Mouse (Mus musculus): ENCODE results near the gene Morn3. TPM values are rescaled to one million over a fixed set of nuclear protein-coding genes. Genes with fewer than 3 reads are reported as not detected.

Morn3 gene
- polyA plus RNA-seq, 1 experiment, result 0.23 TPM

DNA sequence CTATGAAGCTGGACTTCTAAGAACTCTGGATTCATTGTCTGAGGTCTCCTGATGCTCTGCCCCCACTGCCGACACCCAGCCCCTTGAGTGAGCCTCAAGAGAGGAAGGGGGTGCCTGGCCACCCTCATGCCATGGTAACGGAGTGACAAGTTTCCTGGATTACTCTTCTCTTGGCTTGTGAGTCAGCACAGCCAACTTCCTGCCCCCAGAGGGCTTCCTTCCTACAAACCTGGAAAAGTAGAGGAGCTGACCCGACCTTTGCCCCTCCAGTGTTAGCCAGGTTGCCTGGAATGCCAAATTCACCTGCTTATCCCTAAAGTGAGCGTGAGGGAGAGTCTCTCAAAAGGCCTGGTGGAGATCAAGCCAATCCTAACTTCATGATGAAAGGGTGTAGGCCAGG, 29.3 kb downstream of the Morn3 start:
- no peak for DNase-seq
- TF ChIP-seq CTCF (IDR thresholded peaks at IDR 0.05; ENCODE audit: borderline replicate concordance, insufficient read depth, low read depth, low read length) (no peak), POLR2A (IDR thresholded peaks at IDR 0.05; ENCODE audit: borderline replicate concordance, insufficient read depth, low read length) (no peak)
- H3K4me1 ChIP-seq (ENCODE audit: control insufficient read depth, insufficient read depth, low read length), result peaks cover 8% of the 10 kb centered on the region; the same call in 1 of the 2 replicates
- no peaks in the 10 kb centered on the region for H3K27me3 ChIP-seq (ENCODE audit: control insufficient read depth, insufficient read depth, low read length)
- WGBS, result 84% methylated on average over 4 of the region's 4 CpGs
- H3K27ac ChIP-seq (ENCODE audit: insufficient read depth, low read length), result no peak overlapping the region
- H3K4me3 ChIP-seq (replicated peaks; ENCODE audit: insufficient read depth, low read depth, low read length), result no peak overlapping the region

DNA sequence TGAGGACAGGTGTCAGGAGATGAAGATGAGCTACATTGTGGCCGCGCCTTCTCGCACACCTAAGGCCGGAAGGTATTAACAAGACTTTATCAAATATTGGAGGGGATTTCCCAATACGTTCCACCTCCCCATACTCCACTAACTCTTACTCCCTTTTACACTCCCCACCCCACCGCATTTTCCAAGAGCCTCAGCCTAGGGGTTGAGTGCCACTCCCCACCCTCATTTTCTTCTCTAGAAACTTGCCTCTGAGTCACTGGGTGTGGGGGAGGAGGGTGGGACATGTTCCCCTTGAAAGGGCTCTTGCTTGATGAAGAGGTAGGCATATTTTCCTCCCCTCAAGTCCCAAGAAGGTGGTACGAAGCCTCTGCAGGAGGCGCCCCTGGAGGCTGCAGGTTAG, 30.9 kb downstream of the Morn3 start:
- 46% methylated on average over 8 of the region's 8 CpGs for WGBS
- Histone ChIP-seq H3K4me3 (replicated peaks; ENCODE audit: insufficient read depth, low read depth, low read length) (peak overlapping the region; percentile 71), H3K27ac (ENCODE audit: insufficient read depth, low read length) (no peak overlapping the region), H3K27me3 (ENCODE audit: control insufficient read depth, insufficient read depth, low read length) (no peaks in the 10 kb centered on the region), H3K4me1 (ENCODE audit: control insufficient read depth, insufficient read depth, low read length) (peaks cover 8% of the 10 kb centered on the region; the same call in 1 of the 2 replicates)
- no peak for DNase-seq
- no peak for TF ChIP-seq CTCF (IDR thresholded peaks at IDR 0.05; ENCODE audit: borderline replicate concordance, insufficient read depth, low read depth, low read length)
- TF ChIP-seq POLR2A (IDR thresholded peaks at IDR 0.05; ENCODE audit: borderline replicate concordance, insufficient read depth, low read length), result no peak

DNA sequence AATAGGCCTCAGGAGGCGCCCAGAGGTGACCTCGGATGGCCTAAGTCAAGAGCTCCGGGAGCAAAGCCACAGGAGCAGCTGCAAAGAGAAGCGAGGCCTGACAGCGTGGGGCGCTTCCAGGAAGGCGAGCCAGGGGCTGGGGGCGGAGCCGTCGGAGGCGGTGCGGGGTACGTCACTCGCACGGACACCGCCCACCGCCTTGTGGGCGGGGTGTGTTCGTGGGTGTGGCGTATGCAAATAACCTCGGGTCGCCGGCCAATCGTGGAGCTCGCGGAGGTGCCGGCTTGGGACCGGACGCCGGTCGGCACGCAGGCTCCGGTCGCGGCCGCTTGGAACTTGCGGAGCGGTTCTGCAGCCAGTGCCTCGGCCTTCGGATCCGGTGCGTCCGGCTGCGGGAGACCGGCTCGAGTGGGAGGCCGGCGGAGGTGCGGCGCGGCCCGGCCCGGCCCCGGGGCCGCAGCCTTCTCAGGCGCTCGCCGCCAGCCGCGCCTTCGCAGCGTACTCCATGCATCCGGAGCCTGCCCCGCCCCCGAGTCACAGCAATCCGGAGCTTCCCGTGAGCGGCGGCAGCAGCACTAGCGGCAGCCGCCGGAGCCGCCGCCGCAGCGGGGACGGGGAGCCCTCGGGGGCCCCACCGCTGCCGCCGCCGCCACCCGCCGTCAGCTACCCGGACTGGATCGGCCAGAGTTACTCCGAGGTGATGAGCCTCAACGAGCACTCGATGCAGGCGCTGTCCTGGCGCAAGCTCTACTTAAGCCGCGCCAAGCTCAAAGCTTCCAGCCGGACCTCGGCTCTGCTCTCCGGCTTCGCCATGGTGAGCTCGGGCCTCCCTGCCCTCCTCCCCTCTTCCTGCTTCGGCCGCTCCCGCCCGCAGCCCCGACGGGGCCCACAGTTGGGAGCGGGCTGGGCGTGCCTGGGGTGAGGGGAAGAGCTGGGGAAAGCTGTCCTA, 31.8 kb downstream of the Morn3 start, which contains the start of gene Orai1:
Gene Orai1, plus strand, starts transcription at position 322 of the 949 bp plus-strand sequence.
- no peaks in the 10 kb centered on the region for H3K27me3 ChIP-seq (ENCODE audit: control insufficient read depth, insufficient read depth, low read length)
- peak; percentile 98 for DNase-seq
- WGBS, result under 1% methylated on average over 106 of the region's 106 CpGs
- H3K4me1 ChIP-seq (ENCODE audit: control insufficient read depth, insufficient read depth, low read length), result peaks cover 8% of the 10 kb centered on the region
- H3K27ac ChIP-seq (ENCODE audit: insufficient read depth, low read length), result peak within 1 kb of the TSS; percentile 69
- TF ChIP-seq POLR2A (IDR thresholded peaks at IDR 0.05; ENCODE audit: borderline replicate concordance, insufficient read depth, low read length), result peak; percentile 65; the same call in 1 of the 2 replicates
- no peak for TF ChIP-seq CTCF (IDR thresholded peaks at IDR 0.05; ENCODE audit: borderline replicate concordance, insufficient read depth, low read depth, low read length)
- H3K4me3 ChIP-seq (replicated peaks; ENCODE audit: insufficient read depth, low read depth, low read length), result peak within 1 kb of the TSS; percentile 71

DNA sequence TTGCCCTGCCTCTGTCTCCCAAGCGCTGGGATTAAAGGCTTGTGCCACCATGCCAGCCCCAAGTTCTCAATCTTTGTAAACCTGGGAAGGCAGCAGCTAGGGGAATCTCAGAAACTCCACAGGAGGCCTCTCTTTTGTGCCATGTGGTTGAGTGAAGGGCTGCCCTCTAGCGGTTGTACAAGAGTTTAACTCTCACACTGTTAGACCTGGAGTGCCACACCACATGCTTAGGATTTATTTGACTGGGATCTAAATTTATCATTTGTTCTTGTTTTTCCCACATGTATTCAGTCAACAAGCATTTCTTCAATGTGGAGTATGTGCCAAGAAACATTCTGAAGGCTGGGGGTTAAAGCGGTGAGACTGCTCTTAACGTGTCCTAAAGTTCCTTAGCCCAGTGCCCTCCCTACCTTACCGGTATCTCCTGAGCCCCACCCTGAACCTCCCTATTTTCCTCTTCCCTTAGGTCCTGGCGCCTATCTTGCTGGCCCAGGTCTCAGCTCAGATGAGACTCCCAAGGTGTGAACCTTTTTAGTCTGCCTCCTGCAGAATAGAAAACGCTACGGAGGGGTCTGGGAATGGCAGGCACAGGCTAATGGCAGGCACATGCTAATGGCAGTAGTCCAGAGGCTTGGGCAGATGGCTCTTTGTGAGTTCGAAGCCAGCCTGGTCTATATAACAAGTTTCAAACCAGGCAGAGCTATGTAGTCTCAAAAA, 33.1 kb downstream of the Morn3 start:
- no peak overlapping the region for H3K27ac ChIP-seq (ENCODE audit: insufficient read depth, low read length)
- 32% methylated on average over 9 of the region's 9 CpGs for WGBS

DNA sequence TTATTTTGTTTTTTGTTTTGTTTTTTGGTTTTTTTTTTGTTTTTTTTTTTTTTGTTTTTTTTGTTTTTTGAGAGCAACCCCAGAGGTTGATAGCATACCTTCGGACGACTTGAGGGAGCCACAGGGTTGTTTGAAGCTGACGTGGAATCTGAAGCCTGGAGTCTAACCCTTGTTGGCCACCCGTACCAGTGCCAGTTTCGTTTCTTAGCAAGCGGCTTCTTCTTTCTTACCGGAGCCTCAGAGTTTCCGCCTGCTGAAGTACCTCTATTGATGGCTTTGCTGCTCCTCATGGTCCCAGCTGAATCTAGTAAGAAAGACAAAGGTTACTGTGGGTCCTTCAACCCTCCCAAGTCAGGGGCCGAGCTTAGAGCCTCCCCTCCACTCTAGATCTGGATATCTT, 35.1 kb downstream of the Morn3 start:
- H3K4me3 ChIP-seq (replicated peaks; ENCODE audit: insufficient read depth, low read depth, low read length), result no peak overlapping the region
- peaks cover 19% of the 10 kb centered on the region; the same call in 1 of the 2 replicates for H3K4me1 ChIP-seq (ENCODE audit: control insufficient read depth, insufficient read depth, low read length)
- no peak for DNase-seq
- H3K27ac ChIP-seq (ENCODE audit: insufficient read depth, low read length), result no peak overlapping the region
- no peaks in the 10 kb centered on the region for H3K27me3 ChIP-seq (ENCODE audit: control insufficient read depth, insufficient read depth, low read length)
- no peak for TF ChIP-seq CTCF (IDR thresholded peaks at IDR 0.05; ENCODE audit: borderline replicate concordance, insufficient read depth, low read depth, low read length)
- no peak for TF ChIP-seq POLR2A (IDR thresholded peaks at IDR 0.05; ENCODE audit: borderline replicate concordance, insufficient read depth, low read length)
- WGBS, result 98% methylated on average over 9 of the region's 9 CpGs

More for the DNA sequence above, 33.1 kb downstream of the Morn3 start:
- peaks cover 19% of the 10 kb centered on the region; the same call in 1 of the 2 replicates for H3K4me1 ChIP-seq (ENCODE audit: control insufficient read depth, insufficient read depth, low read length)
- DNase-seq, result peak; percentile 73 to 81
- TF ChIP-seq POLR2A (IDR thresholded peaks at IDR 0.05; ENCODE audit: borderline replicate concordance, insufficient read depth, low read length), result no peak
- TF ChIP-seq CTCF (IDR thresholded peaks at IDR 0.05; ENCODE audit: borderline replicate concordance, insufficient read depth, low read depth, low read length), result peak; percentile 72; the same call in 1 of the 2 replicates
- H3K27me3 ChIP-seq (ENCODE audit: control insufficient read depth, insufficient read depth, low read length), result no peaks in the 10 kb centered on the region
- no peak overlapping the region for H3K4me3 ChIP-seq (replicated peaks; ENCODE audit: insufficient read depth, low read depth, low read length)

DNA sequence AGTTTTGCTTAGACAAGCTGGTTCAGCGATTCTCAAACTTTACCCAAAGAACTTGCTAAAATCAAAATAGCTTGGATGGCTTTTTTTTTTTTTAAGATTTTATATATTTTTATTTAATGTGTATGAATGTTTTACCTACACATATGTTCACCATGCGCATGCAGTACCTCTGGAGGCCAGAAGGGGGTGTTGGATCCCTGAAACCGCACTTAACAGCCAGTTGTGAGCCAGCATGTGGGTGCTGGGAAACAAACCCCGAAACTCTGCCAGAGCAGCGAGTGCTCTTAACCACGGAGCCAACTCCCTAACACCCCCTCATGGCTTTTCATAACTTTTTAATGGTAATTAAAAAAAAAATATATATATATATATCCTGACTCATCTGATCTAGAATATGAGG, 36.0 kb downstream of the Morn3 start:
- TF ChIP-seq POLR2A (IDR thresholded peaks at IDR 0.05; ENCODE audit: borderline replicate concordance, insufficient read depth, low read length) (no peak), CTCF (IDR thresholded peaks at IDR 0.05; ENCODE audit: borderline replicate concordance, insufficient read depth, low read depth, low read length) (no peak)
- Histone ChIP-seq H3K4me3 (replicated peaks; ENCODE audit: insufficient read depth, low read depth, low read length) (no peak overlapping the region), H3K27ac (ENCODE audit: insufficient read depth, low read length) (no peak overlapping the region), H3K27me3 (ENCODE audit: control insufficient read depth, insufficient read depth, low read length) (no peaks in the 10 kb centered on the region), H3K4me1 (ENCODE audit: control insufficient read depth, insufficient read depth, low read length) (peaks cover 23% of the 10 kb centered on the region)
- WGBS, result 92% methylated on average over 6 of the region's 6 CpGs
- no peak for DNase-seq

DNA sequence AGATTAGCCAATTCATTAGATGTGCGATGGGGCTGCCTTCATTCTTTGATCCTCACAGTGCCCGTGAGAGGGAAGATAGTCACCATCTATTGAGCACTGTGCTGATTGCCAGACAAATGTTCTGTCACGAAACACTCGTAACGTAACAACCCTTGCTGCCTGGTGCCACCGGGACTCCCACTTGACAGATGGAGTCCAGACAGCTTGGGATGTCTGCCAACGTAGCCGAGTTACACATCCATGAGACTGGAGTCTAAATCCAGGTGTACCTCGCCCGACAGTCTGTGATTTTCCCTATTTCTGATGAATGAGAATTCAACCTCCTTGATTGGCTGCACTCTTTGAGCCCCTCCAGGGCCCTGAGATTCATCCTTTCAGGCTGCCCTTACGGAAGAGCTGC, 36.9 kb downstream of the Morn3 start:
- no peak overlapping the region for H3K27ac ChIP-seq (ENCODE audit: insufficient read depth, low read length)
- DNase-seq, result peak; percentile 74 to 79

More for the DNA sequence above, 36.9 kb downstream of the Morn3 start:
- TF ChIP-seq CTCF (IDR thresholded peaks at IDR 0.05; ENCODE audit: borderline replicate concordance, insufficient read depth, low read depth, low read length) (no peak), POLR2A (IDR thresholded peaks at IDR 0.05; ENCODE audit: borderline replicate concordance, insufficient read depth, low read length) (no peak)
- WGBS, result 15% methylated on average over 11 of the region's 11 CpGs
- H3K27me3 ChIP-seq (ENCODE audit: control insufficient read depth, insufficient read depth, low read length), result no peaks in the 10 kb centered on the region
- H3K4me1 ChIP-seq (ENCODE audit: control insufficient read depth, insufficient read depth, low read length), result peaks cover 26% of the 10 kb centered on the region
- H3K4me3 ChIP-seq (replicated peaks; ENCODE audit: insufficient read depth, low read depth, low read length), result no peak overlapping the region

Data from cerebellum, adult 2 months (tissue).